Mouse (Mus musculus): ENCODE measurements at regions not wholly inside any gene's neighbourhood (a gene's known extent, or its start where the extent isn't known, plus 50 kb on each side); places are given as distances from the start of the nearest gene placed in this dataset.

- no peak for DNase-seq (ENCODE audit: low read depth)
Measured at GRCm38 (mm10) chr12:86830247-86830585, 54.4 kb downstream of the Irf2bpl start.

GRCm38 (mm10) chr12:86829581-86830246, 54.9 kb downstream of the Irf2bpl start:
- DNase-seq (ENCODE audit: low read depth), result no peak

GRCm38 (mm10) chr12:86827241-86827606, 57.4 kb downstream of the Irf2bpl start:
- DNase-seq (ENCODE audit: low read depth), result no peak

GRCm38 (mm10) chr12:86826420-86827240, 58.0 kb downstream of the Irf2bpl start:
- no peak for DNase-seq (ENCODE audit: low read depth)

- DNase-seq (ENCODE audit: low read depth), result no peak
Measured at GRCm38 (mm10) chr12:86825584-86826419, 58.8 kb downstream of the Irf2bpl start.

- no peak for DNase-seq (ENCODE audit: low read depth)
Measured at GRCm38 (mm10) chr12:86824860-86825583, 59.6 kb downstream of the Irf2bpl start.

DNA sequence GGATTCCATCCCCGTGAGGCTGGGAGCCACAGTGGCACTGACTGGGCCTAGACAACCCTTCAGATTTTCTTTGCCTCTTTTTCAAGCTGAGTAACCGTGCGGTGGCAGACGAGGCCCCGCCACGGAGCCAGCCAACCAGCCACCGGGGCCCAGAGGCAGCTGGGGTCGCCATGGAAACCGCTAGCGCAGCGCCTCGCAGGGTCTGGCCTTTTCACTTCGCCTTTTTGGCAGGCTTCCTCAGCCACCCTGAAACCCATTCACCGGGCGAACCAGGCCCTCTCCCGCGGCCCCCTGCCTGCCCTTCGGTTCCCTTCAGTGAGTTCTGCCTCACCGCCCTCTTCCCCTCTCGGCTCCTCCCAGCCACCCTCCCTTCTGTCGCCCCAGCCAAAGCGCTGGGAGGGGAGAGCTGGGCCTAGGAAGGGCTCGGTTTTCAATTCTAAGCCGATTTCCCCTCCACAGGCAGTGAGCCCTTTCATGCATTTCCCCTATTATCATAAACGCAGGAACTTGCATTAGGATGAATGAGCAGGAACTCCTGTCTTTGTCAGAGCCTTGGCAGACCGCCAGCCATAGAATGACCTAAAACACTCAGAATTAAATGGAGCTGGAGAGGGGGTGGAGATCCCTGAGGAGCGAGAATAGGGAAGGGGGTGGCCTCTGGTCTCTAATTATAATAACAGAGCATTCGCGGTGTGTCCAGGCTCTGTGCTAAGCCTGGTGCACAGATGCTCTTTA, 60.6 kb downstream of the Irf2bpl start:
- peak; percentile 82 for DNase-seq (ENCODE audit: low read depth)

- no peak for DNase-seq (ENCODE audit: low read depth)
Measured at GRCm38 (mm10) chr12:86823488-86823854, 61.1 kb downstream of the Irf2bpl start.

DNA sequence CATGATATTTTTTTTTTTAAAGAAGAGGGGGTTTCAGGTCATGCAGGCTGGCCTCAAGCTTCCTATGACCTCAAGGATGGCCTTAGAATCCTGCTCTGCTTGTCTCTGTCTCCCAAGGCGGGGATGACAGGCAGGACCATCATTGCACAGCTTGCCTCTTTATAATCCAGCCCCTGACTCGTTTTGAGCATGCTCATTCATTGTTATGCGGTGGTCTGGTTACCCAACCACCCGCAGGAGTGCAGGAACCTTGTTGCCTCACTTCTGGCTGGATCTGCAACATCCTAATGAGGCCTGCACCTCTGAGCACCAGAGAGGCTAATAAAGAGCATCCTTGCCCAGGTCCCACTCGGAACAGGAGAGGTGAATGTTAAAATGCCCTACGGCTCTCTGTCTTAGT, 63.4 kb downstream of the Irf2bpl start:
- no peak for DNase-seq (ENCODE audit: low read depth)

- DNase-seq (ENCODE audit: low read depth), result no peak
Measured at GRCm38 (mm10) chr12:86819568-86819967, 65.0 kb downstream of the Irf2bpl start.

GRCm38 (mm10) chr12:86819163-86819562, 65.4 kb downstream of the Irf2bpl start:
- DNase-seq (ENCODE audit: low read depth), result no peak

DNA sequence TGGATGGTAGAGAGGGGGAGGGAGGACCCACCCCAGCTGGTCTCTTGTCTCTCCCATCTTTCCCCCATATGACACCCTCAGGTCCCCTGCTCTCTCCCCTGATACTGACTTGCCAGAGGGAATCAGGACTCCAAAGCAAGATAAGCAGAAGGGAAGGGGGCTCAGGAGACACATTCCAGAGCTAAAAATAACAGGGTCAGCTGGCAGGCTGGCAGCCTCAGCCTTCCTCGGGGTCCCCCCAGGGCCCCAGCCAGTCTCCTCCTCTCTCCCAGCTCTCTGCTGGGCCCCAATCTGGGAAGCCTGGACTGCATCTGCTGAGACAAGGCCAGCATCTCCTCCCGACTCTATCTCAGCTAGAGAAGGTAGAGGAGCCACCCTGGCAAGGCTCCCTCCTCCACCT, 66.4 kb downstream of the Irf2bpl start:
- no peak for DNase-seq (ENCODE audit: low read depth)

DNA sequence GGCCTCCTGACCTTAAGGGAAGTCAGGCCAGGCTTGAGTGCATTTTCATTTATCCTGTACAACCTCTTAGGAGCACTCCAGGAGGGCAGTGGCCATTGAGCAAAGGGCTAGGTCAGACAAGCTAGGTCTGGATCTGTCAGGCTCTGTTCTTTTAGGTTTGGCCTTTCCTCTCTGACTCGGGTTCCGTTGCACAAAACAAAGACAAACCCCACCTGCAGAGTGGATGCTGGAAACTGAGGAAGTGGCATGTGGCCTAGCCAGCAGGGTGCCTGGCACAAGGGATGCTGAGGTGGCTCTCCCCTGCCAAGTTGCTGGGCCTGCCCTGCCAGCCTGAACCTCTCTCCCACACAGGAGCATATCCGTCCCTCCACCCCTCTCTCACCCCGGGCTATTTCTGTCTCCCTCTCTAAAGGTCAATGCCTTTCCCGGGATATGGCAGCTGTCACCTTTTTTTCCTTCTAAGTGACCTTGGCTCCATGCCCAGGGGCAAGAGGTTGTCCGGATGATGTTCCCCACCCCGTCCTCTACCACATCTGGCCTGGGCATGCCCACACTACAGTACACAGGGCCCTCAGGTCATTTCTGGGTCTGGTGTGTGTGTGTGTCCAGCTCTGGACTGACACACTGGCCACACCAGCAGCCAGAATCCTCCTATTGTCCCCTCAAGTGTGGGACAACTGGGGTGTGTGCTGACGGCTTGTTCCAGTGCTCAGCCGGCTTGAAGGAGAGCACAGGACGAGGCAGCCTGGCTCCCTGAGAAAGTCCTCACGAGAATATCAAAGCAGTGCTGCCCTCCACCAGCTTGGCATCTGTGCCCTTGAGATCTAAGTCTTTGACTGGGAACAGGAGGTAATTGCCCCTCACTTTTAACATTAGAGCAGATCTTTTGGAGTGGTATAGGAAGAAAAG, 67.6 kb downstream of the Irf2bpl start:
- DNase-seq (ENCODE audit: low read depth), result no peak

GRCm38 (mm10) chr12:86816171-86816701, 68.4 kb downstream of the Irf2bpl start:
- DNase-seq (ENCODE audit: low read depth), result no peak

- DNase-seq (ENCODE audit: low read depth), result no peak
Measured at GRCm38 (mm10) chr12:86814740-86815139, 69.9 kb downstream of the Irf2bpl start.

Measured in c-Kit-positive CD71-negative TER-119-negative erythroid progenitor cells, embryonic 14.5 days (primary cell).